In the genomic region with DNA sequence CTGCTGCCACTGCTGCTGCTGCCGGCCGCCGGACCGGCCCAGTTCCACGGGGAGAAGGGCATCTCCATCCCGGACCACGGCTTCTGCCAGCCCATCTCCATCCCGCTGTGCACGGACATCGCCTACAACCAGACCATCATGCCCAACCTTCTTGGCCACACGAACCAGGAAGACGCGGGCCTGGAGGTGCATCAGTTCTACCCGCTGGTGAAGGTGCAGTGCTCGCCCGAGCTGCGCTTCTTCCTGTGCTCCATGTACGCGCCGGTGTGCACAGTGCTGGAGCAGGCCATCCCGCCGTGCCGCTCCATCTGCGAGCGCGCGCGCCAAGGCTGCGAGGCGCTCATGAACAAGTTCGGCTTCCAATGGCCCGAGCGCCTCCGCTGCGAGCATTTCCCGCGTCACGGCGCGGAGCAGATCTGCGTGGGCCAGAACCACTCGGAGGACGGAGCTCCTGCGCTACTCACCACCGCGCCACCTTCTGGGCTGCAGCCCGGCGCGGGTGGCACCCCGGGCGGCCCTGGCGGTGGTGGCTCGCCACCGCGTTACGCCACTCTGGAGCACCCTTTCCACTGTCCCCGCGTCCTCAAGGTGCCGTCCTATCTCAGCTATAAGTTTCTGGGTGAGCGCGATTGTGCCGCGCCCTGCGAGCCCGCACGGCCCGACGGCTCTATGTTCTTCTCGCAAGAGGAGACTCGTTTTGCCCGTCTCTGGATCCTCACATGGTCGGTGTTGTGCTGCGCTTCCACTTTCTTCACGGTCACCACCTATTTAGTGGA, we compare ENCODE assay signal across 8 mouse cellular contexts. TPM values are rescaled to one million over a fixed set of nuclear protein-coding genes. Genes with fewer than 3 reads are reported as not detected.
DNase-seq lines count a peak whose midpoint lies in the region; ATAC-seq and TF ChIP-seq lines count a peak whose summit lies in the region.

No protein-coding gene starts in this region.

- 2% methylated on average over 33 of the region's 74 CpGs for WGBS in embryonic facial prominence, embryonic 14.5 days
- under 1% methylated on average over 69 of the region's 74 CpGs for WGBS in heart, embryonic 15.5 days
- under 1% methylated on average over 73 of the region's 74 CpGs for WGBS in stomach, embryonic 14.5 days

- TF ChIP-seq CTCF in E14TG2a.4 (conservative IDR thresholded peaks at IDR 0.05; ENCODE audit: low read length) = no peak

- H3K4me3 ChIP-seq in E14TG2a.4 (replicated peaks; ENCODE audit: low read length) = peak overlapping the region; percentile 83
- H3K4me3 ChIP-seq in embryonic facial prominence, embryonic 14.5 days (ENCODE audit: low read depth, low read length) = peak overlapping the region; percentile 93
- H3K4me3 ChIP-seq in heart, embryonic 15.5 days = peak overlapping the region; percentile 88
- H3K4me3 ChIP-seq in megakaryocyte, embryonic 14.5 days (replicated peaks) = peak overlapping the region; percentile 90
- H3K4me3 ChIP-seq in stomach, embryonic 14.5 days (ENCODE audit: low read depth, low read length) = peak overlapping the region; percentile 90

- H3K36me3 ChIP-seq in E14TG2a.4 (ENCODE audit: insufficient read depth, low read length) = no peaks in the 10 kb centered on the region
- H3K36me3 ChIP-seq in embryonic facial prominence, embryonic 14.5 days (ENCODE audit: control insufficient read depth, insufficient read depth, low read length) = peaks cover 13% of the 10 kb centered on the region
- H3K36me3 ChIP-seq in heart, embryonic 15.5 days = no peaks in the 10 kb centered on the region
- no peaks in the 10 kb centered on the region for H3K36me3 ChIP-seq in megakaryocyte, embryonic 14.5 days (replicated peaks; ENCODE audit: low read length)
- no peaks in the 10 kb centered on the region; the same call in 1 of the 2 replicates for H3K36me3 ChIP-seq in stomach, embryonic 14.5 days (ENCODE audit: control insufficient read depth, insufficient read depth, low read length)

- DNase-seq in 3134 (ENCODE audit: extremely low read depth, insufficient read length, low spot score) = peak; percentile 73
- DNase-seq in embryonic facial prominence, embryonic 14.5 days (ENCODE audit: low spot score) = no peak
- peak; percentile 64 for DNase-seq in kidney, postnatal 10 days
- DNase-seq in MN1 (ENCODE audit: low spot score) = no peak

- 0 out of 2 replicates have a peak, but pooled peaks have one; percentile 3 for ATAC-seq in embryonic facial prominence, embryonic 14.5 days (ENCODE audit: low read depth)
- ATAC-seq in heart, embryonic 15.5 days (replicated peaks; ENCODE audit: insufficient number of reproducible peaks, insufficient read depth, low FRiP score, low read depth) = peak; percentile 23; the same call in 1 of the 2 replicates
- ATAC-seq in stomach, embryonic 14.5 days (ENCODE audit: insufficient number of reproducible peaks, insufficient read depth, low FRiP score, low read depth) = no peak

- peak overlapping the region; percentile 100 for H3K27ac ChIP-seq in embryonic facial prominence, embryonic 14.5 days (replicated peaks; ENCODE audit: low read depth, low read length)
- H3K27ac ChIP-seq in heart, embryonic 15.5 days = peak overlapping the region; percentile 98
- H3K27ac ChIP-seq in stomach, embryonic 14.5 days (ENCODE audit: low read length) = peak overlapping the region; percentile 95

- peaks cover 53% of the 10 kb centered on the region for H3K4me1 ChIP-seq in E14TG2a.4 (replicated peaks; ENCODE audit: low read depth, low read length)
- peaks cover 24% of the 10 kb centered on the region for H3K4me1 ChIP-seq in embryonic facial prominence, embryonic 14.5 days (ENCODE audit: control insufficient read depth, insufficient read depth, low read length)
- peaks cover 35% of the 10 kb centered on the region for H3K4me1 ChIP-seq in heart, embryonic 15.5 days (replicated peaks)
- peaks cover 35% of the 10 kb centered on the region for H3K4me1 ChIP-seq in megakaryocyte, embryonic 14.5 days
- peaks cover 22% of the 10 kb centered on the region for H3K4me1 ChIP-seq in stomach, embryonic 14.5 days (ENCODE audit: control insufficient read depth, insufficient read depth, low read length)

- peak overlapping the region; percentile 98 for H3K9ac ChIP-seq in embryonic facial prominence, embryonic 14.5 days (ENCODE audit: low read depth, low read length)
- H3K9ac ChIP-seq in heart, embryonic 15.5 days = peak overlapping the region; percentile 95
- peak overlapping the region; percentile 97 for H3K9ac ChIP-seq in stomach, embryonic 14.5 days (replicated peaks; ENCODE audit: low read depth, low read length)

- H3K27me3 ChIP-seq in E14TG2a.4 (ENCODE audit: insufficient read depth, low read length) = peaks cover 63% of the 10 kb centered on the region
- no peaks in the 10 kb centered on the region for H3K27me3 ChIP-seq in embryonic facial prominence, embryonic 14.5 days (replicated peaks; ENCODE audit: control insufficient read depth, insufficient read depth, low read length)
- 0 out of 2 replicates have a peak, but pooled peaks cover 5% of the 10 kb centered on the region for H3K27me3 ChIP-seq in heart, embryonic 15.5 days
- H3K27me3 ChIP-seq in megakaryocyte, embryonic 14.5 days (replicated peaks) = peaks cover 76% of the 10 kb centered on the region
- H3K27me3 ChIP-seq in stomach, embryonic 14.5 days (ENCODE audit: control insufficient read depth, insufficient read depth, low read length) = no peaks in the 10 kb centered on the region

- peak overlapping the region; percentile 68 for H3K4me2 ChIP-seq in embryonic facial prominence, embryonic 14.5 days (ENCODE audit: low read depth, low read length)
- H3K4me2 ChIP-seq in heart, embryonic 15.5 days = peak overlapping the region; percentile 91
- H3K4me2 ChIP-seq in stomach, embryonic 14.5 days (replicated peaks; ENCODE audit: low read depth, low read length) = peak overlapping the region; percentile 88

- no peaks in the 10 kb centered on the region for H3K9me3 ChIP-seq in E14TG2a.4 (ENCODE audit: low read length)
- H3K9me3 ChIP-seq in embryonic facial prominence, embryonic 14.5 days (ENCODE audit: control insufficient read depth, low read length) = no peaks in the 10 kb centered on the region
- H3K9me3 ChIP-seq in heart, embryonic 15.5 days (replicated peaks) = no peaks in the 10 kb centered on the region
- H3K9me3 ChIP-seq in megakaryocyte, embryonic 14.5 days = peaks cover 10% of the 10 kb centered on the region
- H3K9me3 ChIP-seq in stomach, embryonic 14.5 days (ENCODE audit: control insufficient read depth, low read depth, low read length) = no peaks in the 10 kb centered on the region

RNA-seq across cellular contexts. Expression of a gene that starts 0.8 kb away (rescaled TPM):
- polyA plus RNA-seq in embryonic facial prominence, embryonic 14.5 days (2014; fragmentation: Nextera tagmentation; extraction: Ambion mirVana) = 41.7 and 48.9 TPM in 2 replicates
- polyA plus RNA-seq in heart, embryonic 15.5 days (2015; fragmentation: Nextera tagmentation; extraction: Ambion mirVana) = 15.1 and 20.4 TPM in 2 replicates
- polyA plus RNA-seq in megakaryocyte, embryonic 14.5 days (2012; ENCODE audit: insufficient read depth, low replicate concordance) = 1.2 and 3.1 TPM in 2 replicates
- polyA plus RNA-seq in stomach, embryonic 14.5 days (2014; fragmentation: Nextera tagmentation; extraction: Ambion mirVana) = 30.5 and 30.6 TPM in 2 replicates

RNA-seq across cellular contexts. Expression of a gene that starts 25.7 kb away (rescaled TPM):
- 9.5 and 15.7 TPM in 2 replicates for polyA plus RNA-seq in embryonic facial prominence, embryonic 14.5 days (2014; fragmentation: Nextera tagmentation; extraction: Ambion mirVana)
- 9.7 and 13.7 TPM in 2 replicates for polyA plus RNA-seq in heart, embryonic 15.5 days (2015; fragmentation: Nextera tagmentation; extraction: Ambion mirVana)
- not detected in 2 replicates for polyA plus RNA-seq in megakaryocyte, embryonic 14.5 days (2012; ENCODE audit: insufficient read depth, low replicate concordance)
- polyA plus RNA-seq in stomach, embryonic 14.5 days (2014; fragmentation: Nextera tagmentation; extraction: Ambion mirVana) = 15.9 and 18.9 TPM in 2 replicates

RNA-seq across cellular contexts. Expression of a gene that starts 48.8 kb away (rescaled TPM):
- 36.1 and 41.2 TPM in 2 replicates for polyA plus RNA-seq in embryonic facial prominence, embryonic 14.5 days (2014; fragmentation: Nextera tagmentation; extraction: Ambion mirVana)
- 34.4 and 38.4 TPM in 2 replicates for polyA plus RNA-seq in heart, embryonic 15.5 days (2015; fragmentation: Nextera tagmentation; extraction: Ambion mirVana)
- 5.7 and 12.6 TPM in 2 replicates for polyA plus RNA-seq in megakaryocyte, embryonic 14.5 days (2012; ENCODE audit: insufficient read depth, low replicate concordance)
- 55.4 and 64.7 TPM in 2 replicates for polyA plus RNA-seq in stomach, embryonic 14.5 days (2014; fragmentation: Nextera tagmentation; extraction: Ambion mirVana)

RNA-seq across cellular contexts. Expression of a gene that starts 58.6 kb away (rescaled TPM):
- polyA plus RNA-seq in embryonic facial prominence, embryonic 14.5 days (2014; fragmentation: Nextera tagmentation; extraction: Ambion mirVana) = 0.95 and 1.3 TPM in 2 replicates
- polyA plus RNA-seq in heart, embryonic 15.5 days (2015; fragmentation: Nextera tagmentation; extraction: Ambion mirVana) = 0.45 and 0.57 TPM in 2 replicates
- not detected in 2 replicates for polyA plus RNA-seq in megakaryocyte, embryonic 14.5 days (2012; ENCODE audit: insufficient read depth, low replicate concordance)
- polyA plus RNA-seq in stomach, embryonic 14.5 days (2014; fragmentation: Nextera tagmentation; extraction: Ambion mirVana) = 0.80 and 1.2 TPM in 2 replicates

Comparison
In these comparisons a context has a peak if more than half of its experiments do, and no peak if none do; other contexts are left out.
1. DNase-seq: peak in 3134 (single experiment) and kidney, postnatal 10 days (single experiment); none in embryonic facial prominence, embryonic 14.5 days (single experiment) and MN1 (single experiment).
2. RNA of a gene that starts 25.7 kb away (polyA plus RNA-seq): 15.9 to 18.9 TPM in stomach, embryonic 14.5 days, 9.7 to 13.7 TPM in heart, embryonic 15.5 days and 9.5 to 15.7 TPM in embryonic facial prominence, embryonic 14.5 days; not detected in megakaryocyte, embryonic 14.5 days; every median in the first group is over 10 times any median in the second.
3. Peak in every context shown above with its lines, with median percentiles within 50 percentile points of each other: H3K4me3 ChIP-seq, H3K27ac ChIP-seq, H3K4me2 ChIP-seq and H3K9ac ChIP-seq.